Mouse (Mus musculus): ENCODE data around the gene Ampd3.

Gene Ampd3

DNA sequence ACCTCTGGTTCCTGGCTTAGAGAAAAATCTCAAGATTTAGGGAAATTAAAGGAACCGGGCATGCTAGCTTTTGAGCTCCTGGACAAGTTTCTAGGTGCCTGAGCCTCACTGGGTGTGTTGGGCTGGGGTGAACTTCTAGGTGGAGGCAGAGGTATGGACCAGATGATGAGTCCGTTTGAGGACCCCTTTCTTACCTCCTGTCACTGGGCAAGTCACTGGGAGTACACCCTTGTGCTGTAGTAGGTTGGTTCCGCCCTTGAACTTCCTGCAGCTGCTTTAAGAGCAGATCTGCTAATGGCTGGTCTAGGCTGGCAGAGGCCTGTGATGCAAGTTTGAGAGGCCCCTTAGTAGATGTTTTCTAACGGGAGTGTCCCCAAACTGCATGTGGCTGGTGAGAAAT is 1.1 kb downstream of the Ampd3 start:
- peak in 1 of 2 experiments; percentile 22 for DNase-seq (ENCODE audit: low spot score in 2 of 2)

DNA sequence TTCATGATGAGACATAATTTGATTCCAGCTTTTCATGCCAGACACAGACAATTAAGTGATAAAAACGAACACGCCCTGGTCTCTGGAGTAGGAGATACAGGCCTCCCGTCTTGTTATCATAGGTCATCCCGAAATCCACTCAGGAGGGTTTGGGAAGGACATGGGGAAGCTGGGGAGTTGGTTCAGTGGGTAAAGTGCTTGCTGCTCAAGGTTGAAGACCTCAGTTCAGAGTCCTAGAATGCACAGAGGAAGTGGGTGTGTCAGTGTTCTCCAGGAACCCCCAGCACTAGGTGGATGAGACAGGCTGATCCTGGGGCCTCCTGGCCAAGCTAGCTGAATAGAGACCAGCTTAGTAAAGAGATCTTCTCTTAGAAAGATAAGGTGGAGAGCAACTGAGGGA is 2.9 kb downstream of the Ampd3 start:
- DNase-seq (ENCODE audit: low spot score in 2 of 2): no peak

DNA sequence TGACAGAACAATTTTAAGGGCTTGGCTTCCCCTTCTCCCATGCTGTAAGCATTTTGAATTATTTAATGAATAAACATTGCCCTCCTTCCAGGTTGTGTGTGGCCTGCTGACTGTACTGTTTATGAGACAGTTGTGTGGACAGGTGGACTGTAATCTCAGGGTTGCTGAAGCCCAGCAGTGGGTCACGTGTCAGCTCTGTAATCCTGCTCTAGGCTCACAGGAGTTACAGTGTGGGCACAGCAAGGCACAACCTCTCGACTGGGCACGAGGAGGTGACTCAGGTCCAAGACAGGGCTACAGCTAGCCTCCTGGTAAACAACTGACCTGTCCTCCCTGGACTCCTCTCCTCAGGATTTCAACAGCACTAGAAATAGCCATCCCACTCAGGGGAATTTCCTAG is 4.3 kb downstream of the Ampd3 start:
- DNase-seq (ENCODE audit: low spot score in 2 of 2): no peak

DNA sequence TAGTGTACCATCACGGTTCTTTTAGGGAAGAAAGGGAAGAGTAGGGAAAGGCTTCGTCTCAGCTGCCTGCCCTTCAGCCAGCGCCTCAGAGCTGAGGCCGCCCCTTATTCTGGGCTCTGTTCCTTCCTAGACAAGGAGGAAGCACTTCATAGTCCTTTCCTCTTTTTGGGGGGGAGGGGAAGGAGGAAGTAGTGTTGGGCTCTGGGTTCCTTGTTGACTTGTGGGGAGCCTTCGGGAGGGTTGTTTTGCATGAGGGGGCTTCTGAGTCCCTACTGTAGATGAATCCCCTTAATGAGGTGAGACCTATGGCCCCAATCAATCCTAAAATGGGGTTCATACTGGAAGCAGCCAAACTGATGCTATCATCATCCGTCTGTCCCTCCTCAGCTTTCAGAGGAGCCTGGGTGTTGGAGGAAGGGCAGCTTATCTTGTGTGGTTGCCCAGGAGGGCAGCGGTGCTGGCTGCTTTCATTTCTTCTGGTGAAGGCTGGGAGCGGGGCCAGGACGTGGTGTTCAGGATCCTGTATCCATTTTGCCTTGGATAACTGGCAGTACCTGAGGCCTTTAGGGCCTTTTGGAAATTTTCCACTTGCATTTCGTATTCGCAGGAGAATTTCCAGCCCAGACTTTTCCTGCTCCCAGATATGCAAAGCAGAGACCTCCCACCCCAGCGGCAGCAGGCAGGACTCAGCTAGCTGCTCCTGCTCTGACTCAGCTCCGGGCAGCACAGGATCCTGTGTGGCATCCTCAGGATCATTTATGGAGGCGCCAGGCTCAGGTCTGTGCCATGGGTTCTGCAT is 5.4 kb downstream of the Ampd3 start:
- peak in 1 of 2 experiments; percentile 27 for DNase-seq (ENCODE audit: low spot score in 2 of 2)

- no peak for DNase-seq (ENCODE audit: low spot score in 2 of 2)
Observed at GRCm38 (mm10) chr7:110774077-110774476, 6.1 kb downstream of the Ampd3 start.

DNA sequence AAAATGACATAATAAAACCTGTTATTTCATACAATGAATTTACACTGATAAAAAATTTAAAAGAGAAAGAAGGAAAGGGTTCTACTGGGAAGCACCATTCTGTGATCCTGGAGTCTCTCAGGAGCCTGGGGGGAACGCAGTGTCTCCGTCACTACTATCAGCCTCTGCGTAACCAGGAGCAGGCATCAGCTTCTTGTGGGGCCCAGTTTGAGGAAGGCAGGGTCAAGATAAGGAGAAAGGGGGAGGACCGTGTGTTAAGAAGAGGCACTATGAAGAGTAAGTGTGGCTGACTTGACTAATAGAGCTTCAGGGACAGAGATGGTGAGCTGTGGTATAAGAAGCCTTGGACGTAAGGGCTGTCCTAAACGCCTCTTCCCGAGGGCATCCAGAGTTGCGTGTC is 6.7 kb downstream of the Ampd3 start:
- no peak for DNase-seq (ENCODE audit: low spot score in 2 of 2)

DNA sequence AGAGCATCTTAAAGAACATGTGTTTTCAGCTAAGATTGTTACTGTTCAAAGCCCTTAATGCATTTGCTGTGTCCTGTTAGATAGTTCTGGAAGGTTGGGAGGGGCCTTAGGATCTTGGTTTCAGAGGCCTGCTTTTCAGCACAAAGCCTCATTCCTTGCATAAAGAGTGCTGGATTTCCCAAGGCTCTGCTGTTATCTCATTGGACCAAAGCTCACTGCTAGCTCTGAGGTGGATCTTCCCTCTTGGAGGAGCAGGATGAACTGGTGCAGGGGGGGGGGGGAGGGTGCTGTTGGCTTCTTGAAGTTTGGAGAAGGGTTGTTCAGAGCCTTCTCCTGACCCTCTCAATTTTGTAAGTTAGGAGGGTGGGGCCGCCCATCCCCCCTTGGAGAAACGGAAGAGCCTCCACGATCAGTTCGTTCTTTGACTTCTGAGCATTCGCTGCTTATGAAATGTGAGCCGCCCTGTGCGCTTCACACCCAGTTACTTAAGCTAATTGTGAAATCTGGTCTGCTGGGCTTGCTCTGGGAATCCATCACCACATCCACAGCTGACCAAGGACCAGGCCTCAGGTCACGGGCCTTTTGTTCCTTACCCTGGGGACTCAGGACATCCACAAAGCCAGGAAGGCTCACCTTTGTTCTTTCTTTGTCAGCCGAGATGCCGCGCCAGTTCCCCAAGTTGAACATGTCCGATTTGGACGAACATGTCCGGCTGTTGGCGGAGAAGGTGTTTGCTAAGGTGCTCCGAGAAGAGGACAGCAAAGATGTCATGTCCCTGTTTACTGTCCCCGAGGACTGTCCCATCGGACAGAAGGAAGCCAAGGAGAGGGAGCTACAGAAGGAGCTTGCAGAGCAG is 9.4 kb downstream of the Ampd3 start:
- no peak for DNase-seq (ENCODE audit: low spot score in 2 of 2)

DNA sequence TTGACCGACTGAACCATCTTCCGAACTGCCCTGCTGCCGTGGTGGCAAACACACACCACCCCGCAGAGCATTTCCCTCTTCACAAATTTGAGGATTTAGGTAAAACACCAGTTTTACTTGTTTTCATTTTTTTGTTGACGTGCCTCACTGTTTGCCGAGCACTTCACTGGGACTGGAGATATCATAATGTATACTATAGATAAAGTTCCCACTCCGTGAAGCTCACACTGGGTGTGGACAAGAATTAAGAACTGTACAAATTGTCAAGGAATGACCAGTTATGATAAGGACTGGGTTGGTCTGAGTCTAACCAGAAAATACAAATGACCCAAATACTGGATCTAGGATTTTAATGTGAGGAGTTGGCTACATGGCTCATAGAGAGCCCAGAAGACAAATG is 10.9 kb downstream of the Ampd3 start:
- DNase-seq (ENCODE audit: low spot score in 2 of 2): no peak

DNA sequence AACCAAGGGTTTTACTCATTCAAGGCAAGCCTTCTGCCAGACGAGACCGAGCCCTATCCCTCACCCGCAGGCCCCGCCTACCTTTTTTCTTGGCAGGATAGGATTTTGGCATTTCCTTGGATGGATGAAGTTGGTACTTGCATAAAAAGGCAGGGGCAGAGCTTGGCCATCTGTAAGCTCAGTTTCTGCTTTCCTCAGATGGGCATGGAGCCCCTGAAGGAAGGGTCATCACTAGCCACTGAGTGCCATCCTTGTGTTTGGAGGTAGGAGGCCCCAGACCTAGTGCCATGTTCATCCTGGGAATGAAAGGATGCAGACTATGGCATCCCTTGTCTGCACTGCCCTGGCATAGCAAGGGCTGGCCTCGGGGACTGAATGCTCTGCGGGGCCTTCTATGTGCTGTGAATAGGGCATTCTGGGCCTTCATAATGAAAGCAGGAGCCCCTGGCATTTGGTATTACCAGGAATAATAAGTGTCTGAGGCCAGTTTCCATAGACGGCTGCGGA is 11.7 kb downstream of the Ampd3 start:
- DNase-seq (ENCODE audit: low spot score in 2 of 2): no peak

- no peak for DNase-seq (ENCODE audit: low spot score in 2 of 2)
Observed at GRCm38 (mm10) chr7:110780520-110780919, 12.5 kb downstream of the Ampd3 start.

DNA sequence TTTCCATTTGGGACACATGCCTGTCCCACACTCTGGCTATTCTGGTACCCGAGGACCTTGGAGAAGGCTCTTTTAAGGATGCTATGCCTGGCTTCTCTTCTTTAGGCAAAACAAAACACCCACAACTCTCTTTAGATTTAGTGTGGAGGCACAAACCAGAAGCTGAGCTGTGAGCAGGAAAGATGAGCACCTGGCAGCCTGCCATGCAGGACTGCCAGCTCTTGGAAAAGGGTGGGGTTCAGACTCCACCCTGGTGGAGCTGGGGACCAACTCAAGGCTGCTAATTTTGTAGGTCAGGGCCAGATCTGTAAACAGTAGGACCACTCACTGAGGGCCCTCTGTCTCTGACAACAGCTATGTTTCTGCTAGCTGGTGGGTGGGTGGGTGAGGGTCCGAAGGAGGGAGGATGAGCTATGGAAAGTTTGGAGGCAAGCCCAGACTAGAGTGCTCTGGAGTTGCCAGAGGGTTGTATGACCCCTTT is 13.3 kb downstream of the Ampd3 start:
- DNase-seq (ENCODE audit: low spot score in 2 of 2): peak; percentile 43 to 48

- no peak for DNase-seq (ENCODE audit: low spot score in 2 of 2)
Observed at GRCm38 (mm10) chr7:110782135-110782534, 14.1 kb downstream of the Ampd3 start.

GRCm38 (mm10) chr7:110782845-110783478 is 15.0 kb downstream of the Ampd3 start:
- DNase-seq (ENCODE audit: low spot score in 2 of 2): no peak

DNA sequence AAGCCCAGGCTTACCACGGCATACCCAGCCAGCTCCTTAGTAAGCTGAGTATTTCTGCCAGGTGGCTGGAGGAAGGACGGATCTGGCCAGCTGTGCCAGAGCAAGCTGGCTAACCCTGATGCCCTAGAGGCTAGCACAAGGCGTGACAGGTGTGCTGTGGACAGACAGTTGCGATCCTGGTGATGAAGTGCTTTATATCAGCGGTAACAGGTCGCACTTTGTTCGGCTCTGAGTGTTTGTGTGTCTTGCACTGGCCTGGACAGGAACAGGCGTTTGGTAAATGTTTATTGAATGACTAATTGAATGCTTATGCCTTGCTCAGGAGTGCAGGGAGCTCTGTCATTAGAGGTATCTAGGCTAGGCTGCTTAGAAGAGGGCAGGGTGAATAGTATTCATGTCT is 17.0 kb downstream of the Ampd3 start:
- no peak for DNase-seq (ENCODE audit: low spot score in 2 of 2)

DNA sequence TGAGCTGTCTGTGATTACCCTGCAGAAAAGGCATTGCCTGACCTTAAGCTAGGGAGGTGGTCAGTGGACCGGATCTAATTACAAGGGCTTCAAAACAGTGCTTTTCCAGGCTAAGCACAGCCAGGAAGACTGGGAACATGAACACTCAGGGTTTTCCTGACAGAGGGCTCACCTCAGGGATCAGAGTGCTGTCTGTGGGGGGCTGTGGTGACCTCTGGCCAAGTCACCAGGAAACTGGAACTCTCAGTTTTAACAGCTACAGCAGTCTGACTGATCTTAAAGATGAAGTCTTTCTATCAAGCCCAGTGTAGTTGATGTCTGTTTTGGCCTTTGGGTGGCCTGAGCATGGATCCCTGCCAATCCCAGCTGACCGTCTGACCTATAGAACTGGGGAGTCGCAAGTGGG is 17.7 kb downstream of the Ampd3 start:
- DNase-seq (ENCODE audit: low spot score in 2 of 2): no peak

GRCm38 (mm10) chr7:110787310-110787709 is 19.3 kb downstream of the Ampd3 start:
- no peak for DNase-seq (ENCODE audit: low spot score in 2 of 2)

- DNase-seq (ENCODE audit: low spot score in 2 of 2): no peak
Observed at GRCm38 (mm10) chr7:110790878-110791277, 22.9 kb downstream of the Ampd3 start.

GRCm38 (mm10) chr7:110792201-110792600 is 24.2 kb downstream of the Ampd3 start:
- no peak for DNase-seq (ENCODE audit: low spot score in 2 of 2)

GRCm38 (mm10) chr7:110792834-110793233 is 24.8 kb downstream of the Ampd3 start:
- no peak for DNase-seq (ENCODE audit: low spot score in 2 of 2)

- DNase-seq (ENCODE audit: low spot score in 2 of 2): no peak
Observed at GRCm38 (mm10) chr7:110794722-110795121, 26.7 kb downstream of the Ampd3 start.

DNA sequence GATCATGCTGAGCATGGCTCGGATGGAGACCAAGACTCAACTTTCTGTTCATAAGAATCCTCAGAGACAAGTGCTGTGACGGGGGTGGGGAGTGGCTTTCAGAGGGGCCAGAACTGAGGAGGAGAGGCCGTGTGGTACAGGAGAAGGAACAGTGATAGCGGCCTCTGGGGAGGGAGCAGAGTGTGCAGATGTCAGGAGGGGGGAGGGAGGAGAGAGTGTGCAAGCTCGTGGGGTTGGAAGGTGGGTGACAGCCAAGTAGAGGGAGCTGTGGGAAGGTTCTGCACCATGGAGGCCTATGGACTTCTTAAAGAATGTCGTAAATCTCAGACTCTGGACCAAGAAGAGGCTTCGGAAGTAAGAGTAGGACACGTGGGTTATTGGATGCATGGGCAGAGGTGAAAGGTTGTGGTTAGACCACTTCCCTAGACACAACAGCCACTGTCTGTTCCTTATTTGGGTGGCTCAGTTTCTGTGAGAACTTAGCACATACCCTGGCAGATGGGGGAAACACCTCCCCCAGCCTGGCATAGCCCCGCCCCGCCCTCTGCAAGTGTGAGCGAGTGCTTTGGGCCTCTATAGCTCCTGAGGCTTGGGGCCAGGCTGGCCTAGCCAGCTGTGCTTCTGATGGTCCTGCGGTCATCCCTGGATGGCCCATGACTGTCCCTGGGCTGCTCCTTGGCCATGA is 28.5 kb downstream of the Ampd3 start:
- DNase-seq (ENCODE audit: low spot score in 2 of 2): no peak

Data from frontal cortex, postnatal 25 days (tissue).